Mouse (Mus musculus): Measurements from ENCODE around the gene E030018B13Rik. TPM values are rescaled to one million over a fixed set of nuclear protein-coding genes. Genes with fewer than 3 reads are reported as not detected.

Gene E030018B13Rik
- polyA plus RNA-seq, 2 experiments = not detected

DNA sequence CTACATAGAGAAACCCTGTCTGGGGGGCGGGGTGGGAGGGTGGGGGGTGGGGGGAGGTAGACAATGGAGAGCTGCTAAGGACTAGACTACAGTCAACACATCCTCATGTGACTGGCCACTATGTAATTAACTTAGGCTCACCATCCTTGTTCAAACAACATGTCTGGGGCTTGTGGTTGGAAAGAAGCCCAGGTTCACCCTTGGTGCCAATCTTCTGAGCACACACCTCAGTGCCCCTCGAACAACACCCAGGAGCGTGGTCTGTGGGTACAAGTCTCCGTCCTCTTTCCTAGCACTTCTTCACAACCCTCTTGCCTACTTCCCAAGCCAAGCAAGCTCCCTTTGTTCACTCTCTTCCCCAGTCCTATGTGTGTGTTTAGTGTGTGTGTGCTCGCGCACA, 10.5 kb downstream of the E030018B13Rik start:
- Histone ChIP-seq H3K27ac (no peak overlapping the region), H3K9ac (replicated peaks) (no peak overlapping the region), H3K9me3 (ENCODE audit: control insufficient read depth, low read length) (no peaks in the 10 kb centered on the region), H3K27me3 (ENCODE audit: control insufficient read depth, insufficient read depth, low read length) (no peaks in the 10 kb centered on the region), H3K36me3 (replicated peaks; ENCODE audit: control insufficient read depth, insufficient read depth, low read depth) (no peaks in the 10 kb centered on the region), H3K4me1 (replicated peaks; ENCODE audit: control insufficient read depth in 2 of 2, insufficient read depth in 2 of 2, low read length in 1 of 2) (peaks cover 50 to 53% of the 10 kb centered on the region in 2 experiments), H3K4me3 (ENCODE audit: insufficient read depth in 1 of 2, low read depth in 2 of 2, low read length in 2 of 2) (no peak overlapping the region), H3K4me2 (ENCODE audit: low read depth) (no peak overlapping the region)
- no peak for DNase-seq (ENCODE audit: low read depth in 3 of 3, low spot score in 3 of 3)
- no peak for ATAC-seq (ENCODE audit: insufficient read depth)
- 77% methylated on average over 6 of the region's 6 CpGs for WGBS (ENCODE audit: insufficient replicate concordance)
- TF ChIP-seq EP300 (IDR thresholded peaks at IDR 0.05; ENCODE audit: low read depth) (no peak), CTCF (IDR thresholded peaks at IDR 0.05; ENCODE audit: low read depth) (no peak)

DNA sequence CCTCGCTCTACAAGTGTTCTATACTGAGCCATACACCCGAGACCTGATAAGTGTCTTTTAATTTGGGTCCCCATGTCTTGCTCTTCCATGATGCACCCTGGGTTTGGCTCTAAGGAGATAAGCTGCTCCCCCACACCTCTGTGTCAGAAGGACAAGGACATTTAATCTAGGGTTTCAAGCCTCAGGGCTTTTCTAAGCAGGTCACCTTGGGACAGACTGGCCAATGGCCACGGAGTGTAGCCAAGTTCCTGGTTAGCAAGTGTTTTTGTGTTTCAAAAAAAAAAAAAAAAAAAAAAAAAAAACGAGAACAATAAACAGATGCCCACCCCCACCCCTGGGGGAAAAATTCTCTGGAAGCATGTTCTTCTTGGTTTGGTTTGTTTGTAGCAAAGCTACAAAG, 12.4 kb downstream of the E030018B13Rik start:
- DNase-seq (ENCODE audit: low read depth in 3 of 3, low spot score in 3 of 3) = peak in 1 of 3 experiments; percentile 53
- 25% methylated on average over 4 of the region's 4 CpGs for WGBS (ENCODE audit: insufficient replicate concordance)
- Histone ChIP-seq H3K27ac (peak overlapping the region; percentile 39; the same call in 1 of the 2 replicates), H3K9me3 (ENCODE audit: control insufficient read depth, low read length) (no peaks in the 10 kb centered on the region), H3K27me3 (ENCODE audit: control insufficient read depth, insufficient read depth, low read length) (no peaks in the 10 kb centered on the region), H3K36me3 (replicated peaks; ENCODE audit: control insufficient read depth, insufficient read depth, low read depth) (no peaks in the 10 kb centered on the region), H3K4me1 (replicated peaks; ENCODE audit: control insufficient read depth in 2 of 2, insufficient read depth in 2 of 2, low read length in 1 of 2) (peaks cover 60 to 65% of the 10 kb centered on the region in 2 experiments), H3K4me2 (ENCODE audit: low read depth) (peak overlapping the region; percentile 45), H3K9ac (replicated peaks) (peak overlapping the region; percentile 9; the same call in 1 of the 2 replicates), H3K4me3 (ENCODE audit: insufficient read depth in 1 of 2, low read depth in 2 of 2, low read length in 2 of 2) (no peak overlapping the region)
- ATAC-seq (ENCODE audit: insufficient read depth) = peak; percentile 73
- TF ChIP-seq CTCF (IDR thresholded peaks at IDR 0.05; ENCODE audit: low read depth) (no peak), EP300 (IDR thresholded peaks at IDR 0.05; ENCODE audit: low read depth) (peak; percentile 61)

DNA sequence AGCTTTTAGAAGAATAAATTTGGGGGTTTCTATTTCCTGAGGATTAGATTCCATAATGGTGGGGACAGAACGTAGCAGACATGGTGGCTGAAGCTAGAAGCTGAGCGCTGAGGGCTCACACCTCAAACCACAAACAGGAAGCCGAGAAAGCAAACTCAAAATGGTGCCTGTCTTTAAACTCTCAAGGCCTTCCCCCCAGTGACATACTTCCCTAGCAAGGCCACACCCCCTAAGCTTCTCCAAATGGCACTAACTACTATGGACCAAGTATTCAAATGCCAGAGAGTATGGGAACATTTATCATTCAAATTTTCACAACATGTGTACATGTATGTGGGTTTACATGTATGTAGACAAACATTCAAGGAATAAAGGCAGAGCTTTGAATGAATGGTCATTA, 13.5 kb downstream of the E030018B13Rik start:
- no peak overlapping the region for H3K9ac ChIP-seq (replicated peaks)
- no peaks in the 10 kb centered on the region for H3K36me3 ChIP-seq (replicated peaks; ENCODE audit: control insufficient read depth, insufficient read depth, low read depth)
- 26% methylated on average over 3 of the region's 3 CpGs for WGBS (ENCODE audit: insufficient replicate concordance)
- ATAC-seq (ENCODE audit: insufficient read depth) (no peak), DNase-seq (ENCODE audit: low read depth in 3 of 3, low spot score in 3 of 3) (no peak)
- no peak overlapping the region for H3K4me3 ChIP-seq (ENCODE audit: insufficient read depth in 1 of 2, low read depth in 2 of 2, low read length in 2 of 2)
- H3K27ac ChIP-seq = no peak overlapping the region; the same call in 1 of the 2 replicates
- H3K9me3 ChIP-seq (ENCODE audit: control insufficient read depth, low read length) = no peaks in the 10 kb centered on the region
- TF ChIP-seq CTCF (IDR thresholded peaks at IDR 0.05; ENCODE audit: low read depth) = no peak
- H3K4me1 ChIP-seq (replicated peaks; ENCODE audit: control insufficient read depth in 2 of 2, insufficient read depth in 2 of 2, low read length in 1 of 2) = peaks cover 70 to 76% of the 10 kb centered on the region in 2 experiments
- H3K27me3 ChIP-seq (ENCODE audit: control insufficient read depth, insufficient read depth, low read length) = no peaks in the 10 kb centered on the region
- H3K4me2 ChIP-seq (ENCODE audit: low read depth) = no peak overlapping the region

DNA sequence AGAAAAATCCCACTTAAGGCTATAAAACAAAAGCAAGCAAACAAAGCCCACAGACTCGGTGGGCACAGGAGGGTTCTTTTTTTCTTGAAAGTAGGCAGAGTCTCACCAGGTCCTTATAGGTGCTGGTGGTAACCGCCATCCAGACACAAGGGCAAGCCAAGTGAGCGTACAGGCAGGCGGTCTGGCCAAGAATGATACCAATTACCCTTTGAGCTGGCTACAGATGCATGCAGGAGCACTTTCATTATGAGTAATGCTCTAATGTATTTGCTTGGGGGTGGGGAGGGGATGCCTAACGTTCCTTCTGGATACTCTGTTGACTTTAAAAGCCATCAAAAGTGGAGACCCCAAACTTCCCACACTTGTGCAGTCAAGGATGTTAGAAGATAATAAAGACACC, 14.1 kb downstream of the E030018B13Rik start:
- Histone ChIP-seq H3K4me3 (ENCODE audit: insufficient read depth in 1 of 2, low read depth in 2 of 2, low read length in 2 of 2) (no peak overlapping the region), H3K9me3 (ENCODE audit: control insufficient read depth, low read length) (no peaks in the 10 kb centered on the region), H3K27ac (no peak overlapping the region), H3K36me3 (replicated peaks; ENCODE audit: control insufficient read depth, insufficient read depth, low read depth) (no peaks in the 10 kb centered on the region), H3K9ac (replicated peaks) (no peak overlapping the region), H3K4me2 (ENCODE audit: low read depth) (no peak overlapping the region), H3K27me3 (ENCODE audit: control insufficient read depth, insufficient read depth, low read length) (no peaks in the 10 kb centered on the region), H3K4me1 (replicated peaks; ENCODE audit: control insufficient read depth in 2 of 2, insufficient read depth in 2 of 2, low read length in 1 of 2) (peaks cover 70 to 77% of the 10 kb centered on the region in 2 experiments)
- TF ChIP-seq EP300 (IDR thresholded peaks at IDR 0.05; ENCODE audit: low read depth) (no peak), CTCF (IDR thresholded peaks at IDR 0.05; ENCODE audit: low read depth) (no peak)
- WGBS (ENCODE audit: insufficient replicate concordance) = 81% methylated on average over 5 of the region's 5 CpGs
- no peak for ATAC-seq (ENCODE audit: insufficient read depth)
- DNase-seq (ENCODE audit: low read depth in 3 of 3, low spot score in 3 of 3) = no peak

DNA sequence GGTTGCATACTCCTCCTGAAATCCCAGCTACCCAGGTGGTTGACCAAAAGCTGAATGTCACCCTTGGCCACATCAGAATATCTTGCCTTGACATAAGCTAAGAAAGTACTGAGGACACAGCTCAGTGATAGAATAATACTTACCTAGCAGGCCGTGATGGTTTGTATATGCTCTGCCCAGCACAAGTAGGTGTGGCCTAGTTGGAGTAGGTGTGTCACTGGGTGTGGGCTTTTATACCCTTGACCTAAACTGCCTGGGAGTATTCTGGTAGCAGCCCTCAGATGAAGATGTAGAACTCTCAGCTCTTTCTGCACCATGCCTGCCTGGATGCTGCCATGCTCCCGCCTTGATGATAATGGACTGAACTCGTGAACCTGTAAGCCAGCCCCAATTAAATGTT, 15.8 kb downstream of the E030018B13Rik start:
- no peak overlapping the region for H3K27ac ChIP-seq
- H3K9me3 ChIP-seq (ENCODE audit: control insufficient read depth, low read length) = no peaks in the 10 kb centered on the region
- no peaks in the 10 kb centered on the region for H3K36me3 ChIP-seq (replicated peaks; ENCODE audit: control insufficient read depth, insufficient read depth, low read depth)
- TF ChIP-seq CTCF (IDR thresholded peaks at IDR 0.05; ENCODE audit: low read depth) = no peak
- TF ChIP-seq EP300 (IDR thresholded peaks at IDR 0.05; ENCODE audit: low read depth) = no peak
- no peaks in the 10 kb centered on the region for H3K27me3 ChIP-seq (ENCODE audit: control insufficient read depth, insufficient read depth, low read length)
- no peak for DNase-seq (ENCODE audit: low read depth in 3 of 3, low spot score in 3 of 3)
- WGBS (ENCODE audit: insufficient replicate concordance) = 44% methylated on average over 3 of the region's 3 CpGs
- H3K9ac ChIP-seq (replicated peaks) = no peak overlapping the region
- no peak for ATAC-seq (ENCODE audit: insufficient read depth)
- peaks cover 58 to 67% of the 10 kb centered on the region in 2 experiments for H3K4me1 ChIP-seq (replicated peaks; ENCODE audit: control insufficient read depth in 2 of 2, insufficient read depth in 2 of 2, low read length in 1 of 2)
- H3K4me3 ChIP-seq (ENCODE audit: insufficient read depth in 1 of 2, low read depth in 2 of 2, low read length in 2 of 2) = no peak overlapping the region
- H3K4me2 ChIP-seq (ENCODE audit: low read depth) = peak overlapping the region; percentile 26; the same call in 1 of the 2 replicates

All from liver, embryonic 14.5 days (tissue).